Mouse (Mus musculus): ENCODE measurements around the gene Hist1h2ab. TPM values are rescaled to one million over a fixed set of nuclear protein-coding genes. Genes with fewer than 3 reads are reported as not detected.

Hist1h2ab gene
- polyA plus RNA-seq, 1 experiment from 2014 or later, result 15.7 TPM

DNA sequence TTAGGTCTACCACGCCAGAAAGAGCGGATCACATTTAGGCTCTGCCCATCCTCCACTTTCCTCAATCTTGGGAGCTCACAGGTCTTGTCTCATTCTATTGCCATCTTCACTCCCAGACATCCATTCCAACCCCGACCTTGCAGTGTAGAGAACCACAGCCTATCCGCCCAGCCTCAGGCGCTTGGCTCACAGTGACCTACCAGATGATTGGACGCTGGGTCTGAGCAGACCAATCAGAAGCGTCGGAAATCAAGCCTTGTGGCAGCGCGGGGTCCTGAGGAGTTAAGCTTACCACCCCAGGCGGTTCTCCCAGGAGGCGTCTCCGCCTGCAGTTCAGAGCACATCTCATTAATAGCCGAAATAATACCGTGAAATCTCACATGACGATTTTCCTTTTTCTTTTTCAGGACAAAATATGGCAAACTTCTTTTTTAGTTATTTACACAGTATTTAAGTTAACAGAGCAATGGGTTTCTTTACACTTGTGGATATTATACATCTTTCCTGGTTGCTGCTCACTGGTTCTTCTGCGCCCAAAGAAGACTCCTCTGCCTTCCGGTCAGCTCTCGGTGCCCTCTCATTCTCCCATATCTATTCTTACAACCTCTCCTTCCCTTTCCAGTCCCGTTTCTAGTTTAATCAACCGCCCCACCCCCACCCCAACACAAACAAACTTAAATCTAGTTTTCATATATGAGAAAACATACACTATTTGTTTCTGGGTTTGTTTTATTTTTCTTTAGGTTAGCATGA is 21.8 kb downstream of the Hist1h2ab start:
- peak overlapping the region; percentile 31; the same call in 1 of the 2 replicates for H3K4me2 ChIP-seq (replicated peaks; ENCODE audit: low read depth)
- DNase-seq (ENCODE audit: low spot score), result peak; percentile 40
- no peaks in the 10 kb centered on the region for H3K9me3 ChIP-seq (ENCODE audit: control insufficient read depth, low read length)
- TF ChIP-seq CTCF (IDR thresholded peaks at IDR 0.05; ENCODE audit: low read depth) (no peak), EP300 (optimal IDR thresholded peaks at IDR 0.05) (no peak)
- no peak overlapping the region for H3K27ac ChIP-seq (replicated peaks)
- H3K9ac ChIP-seq (ENCODE audit: low read length), result no peak overlapping the region
- WGBS, result 20% methylated on average over 21 of the region's 21 CpGs
- H3K4me3 ChIP-seq (ENCODE audit: low read depth, low read length), result peak overlapping the region; percentile 13; the same call in 1 of the 2 replicates
- H3K4me1 ChIP-seq (replicated peaks; ENCODE audit: control insufficient read depth, insufficient read depth), result peaks cover 3% of the 10 kb centered on the region; the same call in 1 of the 2 replicates
- no peaks in the 10 kb centered on the region for H3K27me3 ChIP-seq (ENCODE audit: control insufficient read depth, insufficient read depth, low read length)
- peak; percentile 71; the same call in 1 of the 2 replicates for ATAC-seq (ENCODE audit: low FRiP score, low TSS enrichment)
- H3K36me3 ChIP-seq (ENCODE audit: control insufficient read depth, insufficient read depth, low read length), result no peaks in the 10 kb centered on the region

DNA sequence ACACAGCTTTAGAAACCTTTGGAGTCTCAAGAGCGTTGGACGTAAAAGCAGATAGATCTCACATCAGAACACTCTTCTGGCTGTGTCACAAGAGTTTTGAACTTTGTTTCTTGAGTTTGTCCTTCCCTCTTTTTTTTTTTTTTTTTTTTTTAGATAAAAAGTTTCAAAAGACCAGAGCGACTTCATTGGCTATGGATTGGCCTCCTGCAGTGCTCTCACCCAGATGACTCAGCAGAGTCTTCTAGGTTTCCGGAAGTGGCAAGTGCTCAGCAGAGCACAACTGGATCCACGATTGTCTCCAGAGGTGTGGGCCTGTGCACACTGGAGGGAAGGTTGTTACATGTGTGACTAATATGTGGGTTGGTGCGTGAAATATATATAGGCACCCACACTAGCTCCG is 27.4 kb downstream of the Hist1h2ab start:
- Histone ChIP-seq H3K4me3 (ENCODE audit: low read depth, low read length) (no peak overlapping the region), H3K4me1 (replicated peaks; ENCODE audit: control insufficient read depth, insufficient read depth) (no peaks in the 10 kb centered on the region), H3K9me3 (ENCODE audit: control insufficient read depth, low read length) (no peaks in the 10 kb centered on the region), H3K36me3 (ENCODE audit: control insufficient read depth, insufficient read depth, low read length) (no peaks in the 10 kb centered on the region), H3K9ac (ENCODE audit: low read length) (no peak overlapping the region), H3K27ac (replicated peaks) (no peak overlapping the region), H3K27me3 (ENCODE audit: control insufficient read depth, insufficient read depth, low read length) (no peaks in the 10 kb centered on the region), H3K4me2 (replicated peaks; ENCODE audit: low read depth) (no peak overlapping the region)
- WGBS, result 93% methylated on average over 7 of the region's 7 CpGs
- ATAC-seq (ENCODE audit: low FRiP score, low TSS enrichment) (no peak), DNase-seq (ENCODE audit: low spot score) (no peak)
- TF ChIP-seq CTCF (IDR thresholded peaks at IDR 0.05; ENCODE audit: low read depth) (no peak), EP300 (optimal IDR thresholded peaks at IDR 0.05) (no peak)

DNA sequence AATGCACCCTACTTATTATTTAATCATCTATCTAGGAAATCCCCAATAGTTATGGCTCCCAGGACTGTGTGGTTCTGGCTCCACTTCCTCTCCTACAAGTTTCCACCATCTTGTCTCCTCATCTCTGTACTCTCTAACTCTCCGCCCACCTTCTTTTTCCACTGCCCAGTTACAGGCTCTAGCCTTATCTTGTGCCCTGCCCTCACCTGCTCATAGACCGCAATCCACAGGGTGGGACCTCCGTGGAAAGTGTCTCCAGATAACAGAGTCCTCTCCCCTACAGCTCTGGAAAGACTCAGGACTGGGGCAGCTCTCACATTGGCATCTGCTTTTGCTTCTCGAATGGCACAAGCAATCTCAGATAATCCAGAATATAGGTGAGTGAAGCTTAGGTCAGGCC is 28.1 kb downstream of the Hist1h2ab start:
- Histone ChIP-seq H3K36me3 (ENCODE audit: control insufficient read depth, insufficient read depth, low read length) (no peaks in the 10 kb centered on the region), H3K9ac (ENCODE audit: low read length) (no peak overlapping the region)

DNA sequence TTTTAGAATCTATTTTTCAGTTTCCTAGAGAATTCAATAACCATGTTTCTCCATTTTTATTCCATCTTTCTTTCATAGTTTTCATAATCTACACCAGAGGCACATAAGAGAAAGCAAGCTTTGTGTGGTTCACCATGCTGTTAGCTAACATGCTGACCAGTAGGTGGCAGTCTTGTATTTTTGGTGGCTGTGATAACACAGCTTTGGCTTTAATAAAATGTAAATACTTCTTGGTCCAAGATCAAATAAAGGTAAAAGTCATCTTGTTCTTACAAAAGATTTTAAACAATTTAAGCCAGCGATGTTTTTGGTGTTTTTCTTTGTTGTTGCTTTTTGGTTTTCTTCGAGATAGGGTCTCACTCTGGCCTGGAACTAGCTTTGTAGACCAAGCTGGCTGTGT is 41.6 kb downstream of the Hist1h2ab start:
- TF ChIP-seq CTCF (IDR thresholded peaks at IDR 0.05; ENCODE audit: low read depth) (peak; percentile 88), EP300 (optimal IDR thresholded peaks at IDR 0.05) (no peak)
- no peaks in the 10 kb centered on the region for H3K36me3 ChIP-seq (ENCODE audit: control insufficient read depth, insufficient read depth, low read length)
- no peak overlapping the region for H3K27ac ChIP-seq (replicated peaks)
- ATAC-seq (ENCODE audit: low FRiP score, low TSS enrichment) (no peak), DNase-seq (ENCODE audit: low spot score) (peak; percentile 33)
- H3K4me2 ChIP-seq (replicated peaks; ENCODE audit: low read depth), result no peak overlapping the region
- no peak overlapping the region for H3K9ac ChIP-seq (ENCODE audit: low read length)
- H3K9me3 ChIP-seq (ENCODE audit: control insufficient read depth, low read length), result no peaks in the 10 kb centered on the region
- no peak overlapping the region for H3K4me3 ChIP-seq (ENCODE audit: low read depth, low read length)
- no peaks in the 10 kb centered on the region for H3K4me1 ChIP-seq (replicated peaks; ENCODE audit: control insufficient read depth, insufficient read depth)
- WGBS, result 24% methylated on average over 2 of the region's 2 CpGs
- H3K27me3 ChIP-seq (ENCODE audit: control insufficient read depth, insufficient read depth, low read length), result no peaks in the 10 kb centered on the region

More for the DNA sequence above, 28.1 kb downstream of the Hist1h2ab start:
- Histone ChIP-seq H3K9me3 (ENCODE audit: control insufficient read depth, low read length) (no peaks in the 10 kb centered on the region), H3K27me3 (ENCODE audit: control insufficient read depth, insufficient read depth, low read length) (no peaks in the 10 kb centered on the region), H3K4me2 (replicated peaks; ENCODE audit: low read depth) (no peak overlapping the region), H3K4me3 (ENCODE audit: low read depth, low read length) (no peak overlapping the region), H3K4me1 (replicated peaks; ENCODE audit: control insufficient read depth, insufficient read depth) (no peaks in the 10 kb centered on the region), H3K27ac (replicated peaks) (no peak overlapping the region)
- DNase-seq (ENCODE audit: low spot score), result no peak
- 67% methylated on average over 4 of the region's 4 CpGs for WGBS
- no peak for TF ChIP-seq EP300 (optimal IDR thresholded peaks at IDR 0.05)
- TF ChIP-seq CTCF (IDR thresholded peaks at IDR 0.05; ENCODE audit: low read depth), result no peak
- peak; percentile 45; the same call in 1 of the 2 replicates for ATAC-seq (ENCODE audit: low FRiP score, low TSS enrichment)

DNA sequence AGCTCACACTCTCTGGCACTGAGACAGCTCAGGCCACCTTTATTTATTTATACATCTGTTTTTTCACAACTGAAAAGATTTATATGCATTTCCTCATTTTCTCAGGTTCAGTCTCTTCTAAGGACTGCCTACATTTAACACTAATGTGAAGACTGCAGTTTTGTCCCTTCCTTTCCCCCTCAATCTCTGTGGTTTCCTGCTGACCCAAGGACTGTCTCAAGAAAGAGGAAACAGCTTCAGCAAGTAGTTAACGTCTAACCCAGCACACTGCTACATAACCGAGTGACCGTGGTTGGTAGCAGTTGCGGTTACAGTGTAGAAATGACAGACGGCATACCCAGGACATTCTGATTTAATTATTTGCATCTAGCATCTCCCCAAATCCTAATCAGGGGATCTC is 48.5 kb downstream of the Hist1h2ab start:
- Histone ChIP-seq H3K27me3 (ENCODE audit: control insufficient read depth, insufficient read depth, low read length) (no peaks in the 10 kb centered on the region), H3K4me3 (ENCODE audit: low read depth, low read length) (no peak overlapping the region), H3K9ac (ENCODE audit: low read length) (no peak overlapping the region), H3K36me3 (ENCODE audit: control insufficient read depth, insufficient read depth, low read length) (no peaks in the 10 kb centered on the region), H3K4me1 (replicated peaks; ENCODE audit: control insufficient read depth, insufficient read depth) (no peaks in the 10 kb centered on the region), H3K9me3 (ENCODE audit: control insufficient read depth, low read length) (no peaks in the 10 kb centered on the region), H3K4me2 (replicated peaks; ENCODE audit: low read depth) (no peak overlapping the region), H3K27ac (replicated peaks) (no peak overlapping the region)
- 77% methylated on average over 5 of the region's 5 CpGs for WGBS
- DNase-seq (ENCODE audit: low spot score) (no peak), ATAC-seq (ENCODE audit: low FRiP score, low TSS enrichment) (no peak)
- TF ChIP-seq EP300 (optimal IDR thresholded peaks at IDR 0.05) (no peak), CTCF (IDR thresholded peaks at IDR 0.05; ENCODE audit: low read depth) (no peak)

Small RNA genes within 50 kb of the gene (microRNA-seq; reads per million reads assigned to microRNA genes)
- not detected for gene Gm44314
- not detected for gene Gm44484

Other genes starting within 250 kb of the Hist1h2ab start
- gene Hist1h4h, start 220.1 kb upstream of the Hist1h2ab start, polyA plus RNA-seq (2015; fragmentation: Nextera tagmentation; extraction: Ambion mirVana), result 13.7 and 18.3 TPM in 2 replicates
- 4.5 and 8.9 TPM in 2 replicates for gene Hist1h2af, start 217.2 kb upstream of the Hist1h2ab start, polyA plus RNA-seq (2015; fragmentation: Nextera tagmentation; extraction: Ambion mirVana)
- 2.3 and 3.4 TPM in 2 replicates for gene Hist1h3g, start 215.7 kb upstream of the Hist1h2ab start, polyA plus RNA-seq (2015; fragmentation: Nextera tagmentation; extraction: Ambion mirVana)
- 0.30 and 0.62 TPM in 2 replicates for gene Hist1h2bh, start 207.7 kb upstream of the Hist1h2ab start, polyA plus RNA-seq (2015; fragmentation: Nextera tagmentation; extraction: Ambion mirVana)
- gene Hist1h3f, start 207.1 kb upstream of the Hist1h2ab start, polyA plus RNA-seq (2015; fragmentation: Nextera tagmentation; extraction: Ambion mirVana), result 0.51 and 0.78 TPM in 2 replicates
- 0.38 TPM in 1 of 2 replicates, not detected in the other for gene Hist1h4f, start 199.5 kb upstream of the Hist1h2ab start, polyA plus RNA-seq (2015; fragmentation: Nextera tagmentation; extraction: Ambion mirVana)
- gene Hist1h1d, start 197.9 kb upstream of the Hist1h2ab start, polyA plus RNA-seq (2015; fragmentation: Nextera tagmentation; extraction: Ambion mirVana), result 0.22 and 0.34 TPM in 2 replicates
- gene Hist1h3e, start 188.8 kb upstream of the Hist1h2ab start, polyA plus RNA-seq (2015; fragmentation: Nextera tagmentation; extraction: Ambion mirVana), result 1.6 and 3.3 TPM in 2 replicates
- 15.3 and 29.5 TPM in 2 replicates for gene Hist1h2ae, start 179.9 kb upstream of the Hist1h2ab start, polyA plus RNA-seq (2015; fragmentation: Nextera tagmentation; extraction: Ambion mirVana)
- gene Hist1h2bg, start 179.7 kb upstream of the Hist1h2ab start, polyA plus RNA-seq (2015; fragmentation: Nextera tagmentation; extraction: Ambion mirVana), result 4.9 and 10.5 TPM in 2 replicates
- 1.1 and 3.2 TPM in 2 replicates for gene Hist1h2bf, start 176.9 kb upstream of the Hist1h2ab start, polyA plus RNA-seq (2015; fragmentation: Nextera tagmentation; extraction: Ambion mirVana)
- 0.67 and 0.79 TPM in 2 replicates for gene Hist1h2ad, start 176.7 kb upstream of the Hist1h2ab start, polyA plus RNA-seq (2015; fragmentation: Nextera tagmentation; extraction: Ambion mirVana)
- 1.7 and 4.2 TPM in 2 replicates for gene Hist1h3d, start 175.4 kb upstream of the Hist1h2ab start, polyA plus RNA-seq (2015; fragmentation: Nextera tagmentation; extraction: Ambion mirVana)
- gene Hist1h4d, start 169.5 kb upstream of the Hist1h2ab start, polyA plus RNA-seq (2015; fragmentation: Nextera tagmentation; extraction: Ambion mirVana), result 32.0 and 48.7 TPM in 2 replicates
- gene Hist1h2be, start 130.0 kb upstream of the Hist1h2ab start, polyA plus RNA-seq (2015; fragmentation: Nextera tagmentation; extraction: Ambion mirVana), result 0.64 and 0.73 TPM in 2 replicates
- gene Hist1h1e, start 128.6 kb upstream of the Hist1h2ab start, polyA plus RNA-seq (2015; fragmentation: Nextera tagmentation; extraction: Ambion mirVana), result 5.9 and 9.1 TPM in 2 replicates
- gene Hist1h2ac, start 67.2 kb upstream of the Hist1h2ab start, polyA plus RNA-seq (2015; fragmentation: Nextera tagmentation; extraction: Ambion mirVana), result 0.57 and 0.74 TPM in 2 replicates
- gene Hist1h2bc, start 66.9 kb upstream of the Hist1h2ab start, polyA plus RNA-seq (2015; fragmentation: Nextera tagmentation; extraction: Ambion mirVana), result 105 and 115 TPM in 2 replicates
- not detected in 2 replicates for gene Hist1h1t, start 55.3 kb upstream of the Hist1h2ab start, polyA plus RNA-seq (2015; fragmentation: Nextera tagmentation; extraction: Ambion mirVana)
- 2.1 and 3.2 TPM in 2 replicates for gene Hist1h4c, start 52.7 kb upstream of the Hist1h2ab start, polyA plus RNA-seq (2015; fragmentation: Nextera tagmentation; extraction: Ambion mirVana)
- 11.2 and 12.9 TPM in 2 replicates for gene Hfe, start 40.3 kb upstream of the Hist1h2ab start, polyA plus RNA-seq (2015; fragmentation: Nextera tagmentation; extraction: Ambion mirVana)
- 96.1 and 104 TPM in 2 replicates for gene Hist1h1c, start 12.3 kb upstream of the Hist1h2ab start, polyA plus RNA-seq (2015; fragmentation: Nextera tagmentation; extraction: Ambion mirVana)
- 1.2 and 1.8 TPM in 2 replicates for gene Hist1h3c, start 5.5 kb upstream of the Hist1h2ab start, polyA plus RNA-seq (2015; fragmentation: Nextera tagmentation; extraction: Ambion mirVana)
- 0.40 and 0.91 TPM in 2 replicates for gene Hist1h2bb, start 4.4 kb upstream of the Hist1h2ab start, polyA plus RNA-seq (2015; fragmentation: Nextera tagmentation; extraction: Ambion mirVana)
- 3.9 and 6.7 TPM in 2 replicates for gene Hist1h3b, start 1.1 kb downstream of the Hist1h2ab start, polyA plus RNA-seq (2015; fragmentation: Nextera tagmentation; extraction: Ambion mirVana)
- 0.46 and 2.0 TPM in 2 replicates for gene Hist1h4b, start 5.9 kb downstream of the Hist1h2ab start, polyA plus RNA-seq (2015; fragmentation: Nextera tagmentation; extraction: Ambion mirVana)
- gene Hist1h4a, start 10.1 kb downstream of the Hist1h2ab start, polyA plus RNA-seq (2015; fragmentation: Nextera tagmentation; extraction: Ambion mirVana), result 0.34 and 0.80 TPM in 2 replicates
- 1.9 and 3.7 TPM in 2 replicates for gene Hist1h3a, start 11.3 kb downstream of the Hist1h2ab start, polyA plus RNA-seq (2015; fragmentation: Nextera tagmentation; extraction: Ambion mirVana)
- gene Hist1h1a, start 12.5 kb downstream of the Hist1h2ab start, polyA plus RNA-seq (2015; fragmentation: Nextera tagmentation; extraction: Ambion mirVana), result 0.64 and 1.4 TPM in 2 replicates
- 0.18 and 0.29 TPM in 2 replicates for gene Trim38, start 18.8 kb downstream of the Hist1h2ab start, polyA plus RNA-seq (2015; fragmentation: Nextera tagmentation; extraction: Ambion mirVana)
- gene Slc17a2, start 55.9 kb downstream of the Hist1h2ab start, polyA plus RNA-seq (2015; fragmentation: Nextera tagmentation; extraction: Ambion mirVana), result 0.59 and 0.61 TPM in 2 replicates
- not detected in 2 replicates for gene Slc17a3, start 88.3 kb downstream of the Hist1h2ab start, polyA plus RNA-seq (2015; fragmentation: Nextera tagmentation; extraction: Ambion mirVana)
- not detected in 2 replicates for gene Slc17a1, start 116.6 kb downstream of the Hist1h2ab start, polyA plus RNA-seq (2015; fragmentation: Nextera tagmentation; extraction: Ambion mirVana)
- gene Slc17a4, start 163.9 kb downstream of the Hist1h2ab start, polyA plus RNA-seq (2015; fragmentation: Nextera tagmentation; extraction: Ambion mirVana), result 0.07 and 0.21 TPM in 2 replicates
- gene Hist1h2ba, start 183.0 kb downstream of the Hist1h2ab start, polyA plus RNA-seq (2015; fragmentation: Nextera tagmentation; extraction: Ambion mirVana), result not detected in 2 replicates
- not detected in 2 replicates for gene Hist1h2aa, start 183.3 kb downstream of the Hist1h2ab start, polyA plus RNA-seq (2015; fragmentation: Nextera tagmentation; extraction: Ambion mirVana)
- gene Scgn, start 240.1 kb downstream of the Hist1h2ab start, polyA plus RNA-seq (2015; fragmentation: Nextera tagmentation; extraction: Ambion mirVana), result 10.9 and 11.3 TPM in 2 replicates

Measured in stomach, postnatal 0 days (tissue).